Mouse (Mus musculus): Measurements from ENCODE around the gene Zdbf2. TPM values are rescaled to one million over a fixed set of nuclear protein-coding genes. Genes with fewer than 3 reads are reported as not detected.

Zdbf2 gene
- polyA plus RNA-seq, 1 experiment = not detected

- H3K79me2 ChIP-seq (ENCODE audit: control insufficient read depth, insufficient read depth) = no peaks in the 10 kb centered on the region
- H3ac ChIP-seq (ENCODE audit: control insufficient read depth, insufficient read length, low read depth) = no peak overlapping the region
- H3K4me3 ChIP-seq (ENCODE audit: insufficient read depth, poor library complexity, severe bottlenecking) = no peak overlapping the region
- TF ChIP-seq MYOG (IDR thresholded peaks at IDR 0.05; ENCODE audit: control insufficient read depth, extremely low read depth, insufficient read length) = no peak
- TF ChIP-seq CEBPB (IDR thresholded peaks at IDR 0.05; ENCODE audit: low read depth) = no peak
- no peak for TF ChIP-seq CTCF (IDR thresholded peaks at IDR 0.05; ENCODE audit: control insufficient read depth, insufficient read depth, insufficient read length)
- peaks cover 21% of the 10 kb centered on the region for H3K27me3 ChIP-seq (ENCODE audit: control insufficient read depth, insufficient read depth, insufficient read length)
- no peaks in the 10 kb centered on the region for H3K36me3 ChIP-seq (ENCODE audit: control insufficient read depth, insufficient read depth)
- no peaks in the 10 kb centered on the region for H3K79me3 ChIP-seq (ENCODE audit: low read depth)
Observed at GRCm38 (mm10) chr1:63249261-63249660, 23.8 kb upstream of the Zdbf2 start.

GRCm38 (mm10) chr1:63252351-63253209 is 20.5 kb upstream of the Zdbf2 start:
- no peak overlapping the region for H3ac ChIP-seq (ENCODE audit: control insufficient read depth, insufficient read length, low read depth)
- H3K4me3 ChIP-seq (ENCODE audit: insufficient read depth, poor library complexity, severe bottlenecking) = no peak overlapping the region
- TF ChIP-seq MAX (IDR thresholded peaks at IDR 0.05) = no peak
- no peak for TF ChIP-seq MYOD1 (IDR thresholded peaks at IDR 0.05; ENCODE audit: control insufficient read depth, insufficient read length, low read depth)
- TF ChIP-seq MYOG (IDR thresholded peaks at IDR 0.05; ENCODE audit: control insufficient read depth, extremely low read depth, insufficient read length) = no peak
- TF ChIP-seq CEBPB (IDR thresholded peaks at IDR 0.05; ENCODE audit: low read depth) = no peak
- no peaks in the 10 kb centered on the region for H3K36me3 ChIP-seq (ENCODE audit: control insufficient read depth, insufficient read depth)
- H3K79me2 ChIP-seq (ENCODE audit: control insufficient read depth, insufficient read depth) = no peaks in the 10 kb centered on the region
- H3K27me3 ChIP-seq (ENCODE audit: control insufficient read depth, insufficient read depth, insufficient read length) = peaks cover 37% of the 10 kb centered on the region
- H3K79me3 ChIP-seq (ENCODE audit: low read depth) = no peaks in the 10 kb centered on the region

GRCm38 (mm10) chr1:63253291-63253690 is 19.8 kb upstream of the Zdbf2 start:
- TF ChIP-seq MYOD1 (IDR thresholded peaks at IDR 0.05; ENCODE audit: control insufficient read depth, insufficient read length, low read depth) (no peak), MAX (IDR thresholded peaks at IDR 0.05) (no peak), CTCF (IDR thresholded peaks at IDR 0.05; ENCODE audit: control insufficient read depth, insufficient read depth, insufficient read length) (no peak), FOSL1 (IDR thresholded peaks at IDR 0.05; ENCODE audit: insufficient read depth, low read length, poor library complexity, severe bottlenecking) (no peak), USF1 (IDR thresholded peaks at IDR 0.05; ENCODE audit: low read depth) (no peak), MYOG (IDR thresholded peaks at IDR 0.05; ENCODE audit: control insufficient read depth, extremely low read depth, insufficient read length) (no peak), CEBPB (IDR thresholded peaks at IDR 0.05; ENCODE audit: low read depth) (no peak)
- no peak overlapping the region for H3K4me3 ChIP-seq (ENCODE audit: insufficient read depth, poor library complexity, severe bottlenecking)
- peaks cover 39% of the 10 kb centered on the region for H3K27me3 ChIP-seq (ENCODE audit: control insufficient read depth, insufficient read depth, insufficient read length)
- no peak overlapping the region for H3ac ChIP-seq (ENCODE audit: control insufficient read depth, insufficient read length, low read depth)
- no peaks in the 10 kb centered on the region for H3K36me3 ChIP-seq (ENCODE audit: control insufficient read depth, insufficient read depth)
- no peaks in the 10 kb centered on the region for H3K79me2 ChIP-seq (ENCODE audit: control insufficient read depth, insufficient read depth)
- H3K79me3 ChIP-seq (ENCODE audit: low read depth) = no peaks in the 10 kb centered on the region

- H3K27me3 ChIP-seq (ENCODE audit: control insufficient read depth, insufficient read depth, insufficient read length) = peaks cover 42% of the 10 kb centered on the region
- no peak for TF ChIP-seq CEBPB (IDR thresholded peaks at IDR 0.05; ENCODE audit: low read depth)
- no peak for TF ChIP-seq MYOD1 (IDR thresholded peaks at IDR 0.05; ENCODE audit: control insufficient read depth, insufficient read length, low read depth)
- no peak for TF ChIP-seq MAX (IDR thresholded peaks at IDR 0.05)
- no peak for TF ChIP-seq USF1 (IDR thresholded peaks at IDR 0.05; ENCODE audit: low read depth)
- TF ChIP-seq FOSL1 (IDR thresholded peaks at IDR 0.05; ENCODE audit: insufficient read depth, low read length, poor library complexity, severe bottlenecking) = no peak
- no peak for TF ChIP-seq CTCF (IDR thresholded peaks at IDR 0.05; ENCODE audit: control insufficient read depth, insufficient read depth, insufficient read length)
- no peak for TF ChIP-seq MYOG (IDR thresholded peaks at IDR 0.05; ENCODE audit: control insufficient read depth, extremely low read depth, insufficient read length)
Observed at GRCm38 (mm10) chr1:63255101-63255500, 18.0 kb upstream of the Zdbf2 start.

GRCm38 (mm10) chr1:63256083-63256482 is 17.0 kb upstream of the Zdbf2 start:
- Histone ChIP-seq H3ac (ENCODE audit: control insufficient read depth, insufficient read length, low read depth) (no peak overlapping the region), H3K4me3 (ENCODE audit: insufficient read depth, poor library complexity, severe bottlenecking) (no peak overlapping the region), H3K79me3 (ENCODE audit: low read depth) (no peaks in the 10 kb centered on the region), H3K27me3 (ENCODE audit: control insufficient read depth, insufficient read depth, insufficient read length) (peaks cover 47% of the 10 kb centered on the region), H3K36me3 (ENCODE audit: control insufficient read depth, insufficient read depth) (no peaks in the 10 kb centered on the region), H3K79me2 (ENCODE audit: control insufficient read depth, insufficient read depth) (no peaks in the 10 kb centered on the region)
- TF ChIP-seq CEBPB (IDR thresholded peaks at IDR 0.05; ENCODE audit: low read depth) (no peak), USF1 (IDR thresholded peaks at IDR 0.05; ENCODE audit: low read depth) (no peak), CTCF (IDR thresholded peaks at IDR 0.05; ENCODE audit: control insufficient read depth, insufficient read depth, insufficient read length) (no peak), MYOD1 (IDR thresholded peaks at IDR 0.05; ENCODE audit: control insufficient read depth, insufficient read length, low read depth) (no peak), FOSL1 (IDR thresholded peaks at IDR 0.05; ENCODE audit: insufficient read depth, low read length, poor library complexity, severe bottlenecking) (no peak), MYOG (IDR thresholded peaks at IDR 0.05; ENCODE audit: control insufficient read depth, extremely low read depth, insufficient read length) (no peak), MAX (IDR thresholded peaks at IDR 0.05) (no peak)

More at GRCm38 (mm10) chr1:63255101-63255500, 18.0 kb upstream of the Zdbf2 start:
- Histone ChIP-seq H3K4me3 (ENCODE audit: insufficient read depth, poor library complexity, severe bottlenecking) (no peak overlapping the region), H3ac (ENCODE audit: control insufficient read depth, insufficient read length, low read depth) (no peak overlapping the region), H3K79me3 (ENCODE audit: low read depth) (no peaks in the 10 kb centered on the region), H3K79me2 (ENCODE audit: control insufficient read depth, insufficient read depth) (no peaks in the 10 kb centered on the region), H3K36me3 (ENCODE audit: control insufficient read depth, insufficient read depth) (no peaks in the 10 kb centered on the region)

DNA sequence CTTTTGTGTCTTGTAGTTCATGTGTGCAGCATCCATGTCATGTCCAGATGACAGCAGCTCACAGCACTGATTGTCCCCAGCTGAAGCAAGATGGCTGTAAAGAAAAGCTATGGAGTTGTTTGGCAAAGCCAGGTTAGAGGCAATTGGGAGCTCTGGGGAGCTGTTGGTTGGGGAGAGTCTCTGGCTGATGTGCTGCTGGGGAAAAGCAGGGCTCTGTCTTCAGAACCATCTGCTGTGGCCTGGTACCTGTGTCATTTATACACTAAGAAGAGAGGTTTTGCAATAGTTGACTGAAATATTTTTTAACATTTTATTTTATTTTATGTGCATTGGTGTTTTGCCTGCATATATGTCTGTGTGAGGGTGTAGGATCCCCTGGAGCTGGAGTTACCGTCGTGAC is 14.6 kb upstream of the Zdbf2 start:
- Histone ChIP-seq H3K79me3 (ENCODE audit: low read depth) (no peaks in the 10 kb centered on the region), H3K79me2 (ENCODE audit: control insufficient read depth, insufficient read depth) (no peaks in the 10 kb centered on the region), H3K4me3 (ENCODE audit: insufficient read depth, poor library complexity, severe bottlenecking) (no peak overlapping the region), H3K27me3 (ENCODE audit: control insufficient read depth, insufficient read depth, insufficient read length) (peaks cover 44% of the 10 kb centered on the region), H3K36me3 (ENCODE audit: control insufficient read depth, insufficient read depth) (no peaks in the 10 kb centered on the region), H3ac (ENCODE audit: control insufficient read depth, insufficient read length, low read depth) (no peak overlapping the region)
- TF ChIP-seq MYOG (IDR thresholded peaks at IDR 0.05; ENCODE audit: control insufficient read depth, extremely low read depth, insufficient read length) = no peak
- no peak for TF ChIP-seq MYOD1 (IDR thresholded peaks at IDR 0.05; ENCODE audit: control insufficient read depth, insufficient read length, low read depth)

All from C2C12 (cell line).